Mouse (Mus musculus): ENCODE measurements around the gene Spsb4. TPM values are rescaled to one million over a fixed set of nuclear protein-coding genes. Genes with fewer than 3 reads are reported as not detected.

Spsb4 gene
- polyA plus RNA-seq, 1 experiment = 0.43 TPM

DNA sequence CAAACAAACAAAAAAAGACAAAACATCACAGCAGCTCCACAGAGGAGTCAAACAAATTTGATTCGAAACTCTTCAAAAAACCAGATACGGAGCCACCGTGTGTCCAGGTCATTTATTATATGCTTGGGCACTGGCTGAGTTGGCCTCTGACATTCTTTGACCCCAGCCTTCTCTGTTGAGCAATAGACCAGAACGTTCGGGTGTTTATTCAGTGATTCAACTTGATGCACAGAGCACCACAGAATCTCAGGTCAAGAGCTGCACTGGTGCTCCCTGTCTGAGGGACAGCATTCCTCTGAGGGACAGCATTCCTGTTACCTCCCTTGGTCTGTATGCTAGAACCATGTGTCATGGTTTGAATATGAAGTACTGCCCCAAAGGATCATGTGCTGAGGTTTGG, 125.1 kb downstream of the Spsb4 start:
- no peak overlapping the region for H3K27ac ChIP-seq (ENCODE audit: control insufficient read depth, insufficient read depth, low read length)
- H3K27me3 ChIP-seq (ENCODE audit: control insufficient read depth, insufficient read depth, low read length) = no peaks in the 10 kb centered on the region
- H3K4me3 ChIP-seq (ENCODE audit: control insufficient read depth, insufficient read depth, low read length) = no peak overlapping the region
- WGBS = 93% methylated on average over 5 of the region's 5 CpGs
- H3K4me1 ChIP-seq (replicated peaks; ENCODE audit: control insufficient read depth, insufficient read depth, low read length) = peaks cover 12% of the 10 kb centered on the region
- TF ChIP-seq POLR2A (IDR thresholded peaks at IDR 0.05; ENCODE audit: control insufficient read depth, extremely low read depth, insufficient read depth, low read length, poor library complexity) (no peak), CTCF (IDR thresholded peaks at IDR 0.05; ENCODE audit: borderline replicate concordance, control insufficient read depth, extremely low read depth, insufficient read depth, low read length, poor library complexity) (no peak)
- DNase-seq = no peak
- H3K36me3 ChIP-seq (ENCODE audit: control insufficient read depth, insufficient read depth, low read length) = no peaks in the 10 kb centered on the region

Other genes with a start within 250 kb of the Spsb4 start
- 4.4 and 4.9 TPM in 2 replicates for gene Pxylp1, start 126.2 kb downstream of the Spsb4 start, polyA plus RNA-seq (2012; rRNA removed)
- 15.1 and 16.1 TPM in 2 replicates for gene Slc25a36, start 92.3 kb upstream of the Spsb4 start, polyA plus RNA-seq (2012; rRNA removed)